Mouse (Mus musculus): Measurements from ENCODE around the gene Mif. TPM values are rescaled to one million over a fixed set of nuclear protein-coding genes. Genes with fewer than 3 reads are reported as not detected.

Gene Mif
- polyA plus RNA-seq, 1 experiment: 3,863 TPM

- no peak for TF ChIP-seq GATA1 (IDR thresholded peaks at IDR 0.05; ENCODE audit: low read length)
Observed at GRCm38 (mm10) chr10:75881578-75882432, 21.8 kb upstream of the Mif start.

- TF ChIP-seq GATA1 (IDR thresholded peaks at IDR 0.05; ENCODE audit: low read length): no peak
Observed at GRCm38 (mm10) chr10:75880771-75881577, 20.9 kb upstream of the Mif start.

- no peak for TF ChIP-seq GATA1 (IDR thresholded peaks at IDR 0.05; ENCODE audit: low read length)
Observed at GRCm38 (mm10) chr10:75880351-75880750, 20.3 kb upstream of the Mif start.

GRCm38 (mm10) chr10:75878836-75879235, 18.8 kb upstream of the Mif start:
- no peak for TF ChIP-seq GATA1 (IDR thresholded peaks at IDR 0.05; ENCODE audit: low read length)

- TF ChIP-seq GATA1 (IDR thresholded peaks at IDR 0.05; ENCODE audit: low read length): no peak
Observed at GRCm38 (mm10) chr10:75873543-75874170, 13.6 kb upstream of the Mif start.

- no peak for TF ChIP-seq GATA1 (IDR thresholded peaks at IDR 0.05; ENCODE audit: low read length)
Observed at GRCm38 (mm10) chr10:75872915-75873542, 13.0 kb upstream of the Mif start.

DNA sequence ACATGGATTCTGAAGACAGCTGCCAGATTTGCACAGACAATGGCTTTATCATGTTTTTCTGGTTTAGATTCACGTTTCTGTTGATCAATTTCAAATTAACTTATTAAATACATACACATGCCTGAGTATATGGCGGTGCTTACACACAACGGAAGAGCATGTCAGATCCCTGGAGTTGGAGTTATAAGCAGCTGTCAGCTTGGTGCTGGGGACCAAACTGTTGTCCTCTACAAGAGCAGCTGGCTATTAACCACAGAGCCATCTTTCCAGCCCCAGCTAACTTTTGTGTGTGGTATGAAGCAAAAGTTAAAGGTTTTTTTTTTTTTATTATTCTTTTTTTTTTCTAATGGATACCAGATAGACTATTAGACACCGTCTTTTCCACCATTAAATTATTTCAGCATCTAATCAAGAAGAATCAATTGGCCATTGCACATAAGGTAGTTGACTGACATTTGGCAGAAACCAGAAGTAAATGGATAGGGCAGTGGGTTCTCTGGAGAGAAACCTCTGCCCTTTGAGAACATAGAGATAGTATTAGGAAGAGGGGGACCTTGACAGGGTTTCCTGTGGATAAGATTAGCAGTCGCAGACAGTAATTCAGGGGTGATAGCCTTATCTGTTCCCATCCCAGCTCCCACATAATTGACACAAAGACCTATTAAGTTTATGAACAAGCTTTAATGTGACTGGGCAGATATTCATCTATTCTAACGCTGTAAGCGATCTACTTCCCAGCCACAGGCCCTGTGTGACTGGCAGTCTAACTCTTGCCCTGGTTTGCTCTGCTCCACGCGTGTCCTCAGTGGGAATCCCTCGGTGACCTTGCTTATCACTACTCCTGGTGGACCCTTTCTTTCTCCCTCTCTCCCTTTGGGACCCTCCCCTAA, 12.2 kb upstream of the Mif start:
- peak; percentile 76 for TF ChIP-seq GATA1 (IDR thresholded peaks at IDR 0.05; ENCODE audit: low read length)

- TF ChIP-seq GATA1 (IDR thresholded peaks at IDR 0.05; ENCODE audit: low read length): no peak
Observed at GRCm38 (mm10) chr10:75861587-75861986, 1.5 kb upstream of the Mif start.

DNA sequence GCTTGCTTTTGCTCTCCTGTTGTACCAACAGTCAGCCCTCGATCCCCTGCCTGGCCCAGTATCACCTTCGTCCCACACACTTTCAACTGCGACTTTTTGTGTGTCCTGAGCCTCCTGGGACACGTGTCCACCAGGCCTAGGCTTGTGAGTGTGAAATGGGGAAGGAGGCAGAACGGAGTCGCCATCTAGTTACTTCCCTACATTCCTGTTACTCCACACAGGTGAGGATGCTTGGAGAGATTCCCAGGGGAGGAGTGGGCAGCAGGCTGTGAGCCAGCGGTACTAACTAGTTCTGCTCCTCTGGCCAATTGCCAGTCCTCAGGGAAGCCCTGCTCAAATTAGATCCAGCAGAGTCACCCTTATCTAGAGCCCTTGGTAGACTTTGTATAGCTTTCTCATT, 706 bp upstream of the Mif start:
- TF ChIP-seq GATA1 (IDR thresholded peaks at IDR 0.05; ENCODE audit: low read length): no peak

GRCm38 (mm10) chr10:75859107-75859746, 813 bp downstream of the Mif start:
- TF ChIP-seq GATA1 (IDR thresholded peaks at IDR 0.05; ENCODE audit: low read length): no peak

- no peak for TF ChIP-seq GATA1 (IDR thresholded peaks at IDR 0.05; ENCODE audit: low read length)
Observed at GRCm38 (mm10) chr10:75857598-75857997, 2.4 kb downstream of the Mif start.

GRCm38 (mm10) chr10:75856976-75857375, 3.1 kb downstream of the Mif start:
- no peak for TF ChIP-seq GATA1 (IDR thresholded peaks at IDR 0.05; ENCODE audit: low read length)

GRCm38 (mm10) chr10:75856155-75856907, 3.7 kb downstream of the Mif start:
- no peak for TF ChIP-seq GATA1 (IDR thresholded peaks at IDR 0.05; ENCODE audit: low read length)

Data from G1E-ER4 (cell line).